ENCODE assay signal across 24 mouse cellular contexts in genomic region chr13:94396392-94396920, GRCm38 (mm10). TPM values are rescaled to one million over a fixed set of nuclear protein-coding genes. Genes with fewer than 3 reads are reported as not detected.
DNase-seq lines count a peak whose midpoint lies in the region; ATAC-seq and TF ChIP-seq lines count a peak whose summit lies in the region.
"Had no signal": no experiment of that assay in that cellular context is flagged by ENCODE, and none has a peak within 500 bp of the region (broad histone marks: within the 10 kb centered on the region; RNA-seq: fewer than 3 reads in every experiment).

No protein-coding gene starts in this region.

- no peaks in the 10 kb centered on the region for H3K36me3 ChIP-seq in heart, adult 2 months (ENCODE audit: control insufficient read depth, insufficient read depth, low read length)
- H3K36me3 ChIP-seq in heart, embryonic 10.5 days, result peaks cover 41% of the 10 kb centered on the region
- H3K36me3 ChIP-seq: forebrain, embryonic 15.5 days had no signal

- no peak for TF ChIP-seq POLR2A in heart, adult 2 months (IDR thresholded peaks at IDR 0.05; ENCODE audit: insufficient read depth, low read depth, low read length)

- no peak overlapping the region for H3K4me3 ChIP-seq in heart, adult 2 months
- H3K4me3 ChIP-seq in heart, embryonic 10.5 days, result no peak overlapping the region
- no peak overlapping the region for H3K4me3 ChIP-seq in layer of hippocampus, adult 2 months
- H3K4me3 ChIP-seq: embryonic facial prominence, embryonic 10.5 days; forebrain, embryonic 15.5 days; hindbrain, embryonic 13.5 days; kidney, embryonic 15.5 days; left cerebral cortex, adult 2 months; stomach, embryonic 15.5 days had no signal

- TF ChIP-seq EP300 in heart, adult 2 months (IDR thresholded peaks at IDR 0.05; ENCODE audit: insufficient read depth, low read depth, low read length), result no peak

- intact Hi-C loops in heart, adult 2 months (cut with DNase I), result no loop called here

- no peaks in the 10 kb centered on the region for H3K9me3 ChIP-seq in heart, embryonic 10.5 days
- H3K9me3 ChIP-seq: embryonic facial prominence, embryonic 10.5 days; forebrain, embryonic 15.5 days; G1E; hindbrain, embryonic 13.5 days; kidney, embryonic 15.5 days; stomach, embryonic 15.5 days had no signal

- 76% methylated on average over 10 of the region's 10 CpGs for WGBS in heart, adult 2 months
- WGBS in heart, embryonic 10.5 days, result 88% methylated on average over 10 of the region's 10 CpGs

- peaks cover 9% of the 10 kb centered on the region for H3K4me1 ChIP-seq in heart, adult 2 months (ENCODE audit: control insufficient read depth, insufficient read depth, low read length)
- H3K4me1 ChIP-seq in heart, embryonic 10.5 days, result no peaks in the 10 kb centered on the region
- H3K4me1 ChIP-seq: embryonic facial prominence, embryonic 10.5 days; stomach, embryonic 15.5 days had no signal

- H3K9ac ChIP-seq in heart, adult 2 months (ENCODE audit: low read depth, low read length), result no peak overlapping the region
- H3K9ac ChIP-seq: forebrain, embryonic 15.5 days; hindbrain, embryonic 13.5 days; kidney, embryonic 15.5 days; liver, postnatal 0 days; stomach, embryonic 15.5 days had no signal

- H3K27ac ChIP-seq in heart, adult 2 months, result peak overlapping the region; percentile 51
- no peak overlapping the region for H3K27ac ChIP-seq in heart, embryonic 10.5 days
- peak overlapping the region; percentile 72 for H3K27ac ChIP-seq in layer of hippocampus, adult 2 months
- H3K27ac ChIP-seq: embryonic facial prominence, embryonic 10.5 days; forebrain, embryonic 15.5 days; hindbrain, embryonic 13.5 days; kidney, embryonic 15.5 days; left cerebral cortex, adult 2 months; macrophage; stomach, embryonic 15.5 days had no signal

- H3K27me3 ChIP-seq in heart, adult 2 months (ENCODE audit: control insufficient read depth, insufficient read depth, low read length), result no peaks in the 10 kb centered on the region
- no peaks in the 10 kb centered on the region for H3K27me3 ChIP-seq in heart, embryonic 10.5 days (ENCODE audit: insufficient read depth, poor library complexity, severe bottlenecking)
- H3K27me3 ChIP-seq: CH12.LX; forebrain, embryonic 15.5 days; hindbrain, embryonic 13.5 days; kidney, embryonic 15.5 days; Patski; stomach, embryonic 15.5 days had no signal

- TF ChIP-seq CTCF in heart, adult 2 months (IDR thresholded peaks at IDR 0.05), result no peak
- no peak for TF ChIP-seq CTCF in layer of hippocampus, adult 2 months (conservative IDR thresholded peaks at IDR 0.05)

- ATAC-seq in CD4-positive, CD25-positive, alpha-beta regulatory T cell, adult 4 months, result no peak
- ATAC-seq: forebrain, embryonic 15.5 days; liver, postnatal 0 days; lung, postnatal 0 days; Patski had no signal

- H3K79me2 ChIP-seq in heart, adult 2 months (replicated peaks; ENCODE audit: control insufficient read depth, insufficient read depth, low read length), result no peaks in the 10 kb centered on the region

- DNase-seq in heart, adult 2 months, result no peak
- DNase-seq in heart, embryonic 10.5 days (ENCODE audit: low spot score), result no peak
- DNase-seq in layer of hippocampus, adult 2 months (ENCODE audit: low spot score in 2 of 2), result no peak
- DNase-seq in layer of hippocampus, postnatal 36 days, result no peak
- DNase-seq in cerebellum, adult 18-20 months, result peak; percentile 42 to 50
- DNase-seq in cerebellum, postnatal 14 days, result peak; percentile 67 to 70
- DNase-seq in urinary bladder, postnatal 4 days (ENCODE audit: low spot score in 2 of 2), result no peak
- DNase-seq: adrenal gland, postnatal 36 days; kidney, adult 11 months; kidney, postnatal 36 days; liver, postnatal 0 days; thymus, postnatal 36 days had no signal

RNA-seq across cellular contexts. Expression of gene Ap3b1, which starts 37.7 kb away (rescaled TPM):
- total RNA-seq in heart, adult 2 months (2021), result 10 to 100 TPM; 23.4 to 27.5 TPM
- 16.6 and 27.9 TPM in 2 replicates for polyA plus RNA-seq in heart, adult 2 months (2012; rRNA removed)
- 37.3 and 38.8 TPM in 2 replicates for polyA plus RNA-seq in heart, embryonic 10.5 days (2016; fragmentation: Nextera tagmentation; extraction: Ambion mirVana)
- total RNA-seq in layer of hippocampus, adult 2 months (2021), result 10 to 100 TPM; 58.5 to 58.9 TPM
- total RNA-seq in layer of hippocampus, postnatal 36 days (2021), result 10 to 100 TPM; 57.0 to 61.9 TPM
- 10 to 100 TPM; 41.8 to 46.0 TPM for polyA plus RNA-seq in CD4-positive, CD25-positive, alpha-beta regulatory T cell, adult 4 months (2017; shearing (Covaris generic))

Comparison
In these comparisons a context has a peak if more than half of its experiments do, and no peak if none do; other contexts are left out.
1. DNase-seq: peak in cerebellum, adult 18-20 months (2 of 2) and cerebellum, postnatal 14 days (2 of 2); none in heart, adult 2 months (0 of 2), heart, embryonic 10.5 days (single experiment), layer of hippocampus, adult 2 months (0 of 2), layer of hippocampus, postnatal 36 days (0 of 2) and urinary bladder, postnatal 4 days (0 of 2).